Mouse (Mus musculus): Measurements from ENCODE around the gene Cela3b. TPM values are rescaled to one million over a fixed set of nuclear protein-coding genes. Genes with fewer than 3 reads are reported as not detected.
"Not testable (repeated sequence)": the region's sequence is repeated elsewhere in the genome, so short reads cannot be mapped to it uniquely, and the experiment has no call there.

The Cela3b gene
- polyA plus RNA-seq, 1 experiment from 2014 or later: 0.42 TPM

DNA sequence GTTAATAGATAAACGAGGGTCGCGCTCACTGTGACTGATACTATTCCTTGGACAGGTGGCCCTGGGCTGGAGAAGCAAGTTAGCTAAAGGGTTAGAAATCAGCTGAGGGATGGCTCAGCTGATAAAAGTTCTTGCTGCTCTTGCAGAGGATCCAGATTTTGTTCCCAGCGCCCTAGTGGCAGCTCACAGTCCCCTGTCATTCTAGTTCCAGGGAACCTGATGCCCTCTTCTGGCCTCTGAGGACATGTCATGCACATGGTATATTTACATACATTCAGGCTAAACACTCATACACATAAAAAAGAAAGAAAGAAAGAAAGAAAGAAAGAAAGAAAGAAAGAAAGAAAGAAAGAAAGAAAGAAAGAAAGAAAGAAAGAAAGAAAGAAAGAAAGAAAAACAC lies 11.0 kb upstream of the Cela3b start:
- H3K4me3 ChIP-seq (ENCODE audit: low read depth, low read length): no peak overlapping the region
- no peak overlapping the region for H3K9ac ChIP-seq (replicated peaks)
- no peak overlapping the region for H3K27ac ChIP-seq (ENCODE audit: low read depth)
- H3K4me2 ChIP-seq (ENCODE audit: low read depth, low read length): no peak overlapping the region
- no peaks in the 10 kb centered on the region for H3K27me3 ChIP-seq (ENCODE audit: insufficient read depth, low read length)
- DNase-seq (no peak), ATAC-seq (no peak)
- H3K9me3 ChIP-seq (ENCODE audit: low read length): no peaks in the 10 kb centered on the region
- peaks cover 14% of the 10 kb centered on the region for H3K4me1 ChIP-seq (ENCODE audit: insufficient read depth)
- H3K36me3 ChIP-seq (replicated peaks; ENCODE audit: insufficient read depth, low read length): no peaks in the 10 kb centered on the region
- TF ChIP-seq CTCF (IDR thresholded peaks at IDR 0.05; ENCODE audit: low read depth) (peak; percentile 42), EP300 (IDR thresholded peaks at IDR 0.05; ENCODE audit: low read depth) (no peak)
- 84% methylated on average over 4 of the region's 4 CpGs for WGBS (ENCODE audit: insufficient replicate concordance)

DNA sequence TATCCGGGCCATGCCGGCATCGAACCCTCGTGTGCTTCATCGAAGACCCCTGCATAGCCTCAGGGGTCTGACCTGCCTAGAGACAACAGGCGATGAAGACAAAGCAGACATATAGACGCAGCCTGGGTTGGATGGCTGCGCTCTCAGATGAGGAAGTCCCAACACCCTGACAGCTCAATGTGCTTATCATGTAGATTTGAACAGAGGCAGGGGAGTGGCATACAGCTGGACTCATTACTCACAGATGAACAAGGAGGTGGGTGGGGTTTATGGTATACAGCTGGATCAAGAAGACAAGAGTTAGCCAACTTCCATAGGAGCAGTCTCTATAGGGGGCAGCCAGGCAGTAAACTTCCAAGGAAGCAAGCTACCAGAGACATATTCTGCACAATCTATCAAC lies 8.5 kb upstream of the Cela3b start:
- Histone ChIP-seq H3K27ac (ENCODE audit: low read depth) (peak overlapping the region; percentile 24; the same call in 1 of the 2 replicates), H3K9me3 (ENCODE audit: low read length) (no peaks in the 10 kb centered on the region), H3K4me2 (ENCODE audit: low read depth, low read length) (peak overlapping the region; percentile 43), H3K4me3 (ENCODE audit: low read depth, low read length) (no peak overlapping the region), H3K36me3 (replicated peaks; ENCODE audit: insufficient read depth, low read length) (no peaks in the 10 kb centered on the region), H3K9ac (replicated peaks) (0 out of 2 replicates have a peak overlapping the region, but pooled peaks have one; percentile 12), H3K27me3 (ENCODE audit: insufficient read depth, low read length) (no peaks in the 10 kb centered on the region), H3K4me1 (ENCODE audit: insufficient read depth) (peaks cover 14% of the 10 kb centered on the region)
- peak; percentile 70; the same call in 1 of the 2 replicates for TF ChIP-seq EP300 (IDR thresholded peaks at IDR 0.05; ENCODE audit: low read depth)
- TF ChIP-seq CTCF (IDR thresholded peaks at IDR 0.05; ENCODE audit: low read depth): no peak
- WGBS (ENCODE audit: insufficient replicate concordance): 58% methylated on average over 8 of the region's 8 CpGs
- peak; percentile 37 for DNase-seq
- ATAC-seq: peak; percentile 98

DNA sequence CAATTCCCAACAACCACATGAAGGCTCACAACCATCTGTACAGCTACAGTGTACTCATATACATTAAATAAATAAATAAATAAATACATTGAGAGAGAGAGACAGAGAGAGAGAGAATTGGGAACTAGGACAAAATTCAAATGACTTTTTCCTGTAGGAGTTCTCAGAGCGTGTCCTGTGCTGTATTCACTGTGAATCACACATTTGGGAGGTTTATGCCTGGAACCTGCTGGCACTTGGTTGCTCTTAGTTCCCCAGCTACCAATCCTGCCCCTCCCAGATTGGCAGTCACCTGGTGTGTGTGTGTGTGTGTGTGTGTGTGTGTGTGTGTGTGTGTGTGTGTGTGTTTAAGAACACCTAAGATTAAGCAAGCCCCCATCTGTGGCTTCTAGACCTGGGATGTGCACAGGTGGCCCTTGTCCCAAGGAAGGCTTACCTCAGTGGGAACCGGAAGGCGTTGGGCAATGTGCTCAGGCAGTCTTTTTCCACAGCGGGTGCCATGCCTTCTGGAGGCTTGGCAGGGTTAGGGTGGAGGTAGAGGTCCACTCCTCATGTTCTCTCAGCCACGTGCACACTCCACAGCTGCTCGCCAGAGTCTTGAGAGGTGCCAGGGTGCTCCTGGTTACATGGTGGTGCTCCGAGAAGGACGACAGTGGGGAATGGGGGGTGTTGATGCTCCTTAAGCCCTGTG lies 6.8 kb upstream of the Cela3b start:
- WGBS (ENCODE audit: insufficient replicate concordance): 89% methylated on average over 8 of the region's 8 CpGs
- no peak overlapping the region for H3K27ac ChIP-seq (ENCODE audit: low read depth)
- ATAC-seq: no peak
- no peaks in the 10 kb centered on the region for H3K9me3 ChIP-seq (ENCODE audit: low read length)
- H3K4me1 ChIP-seq (ENCODE audit: insufficient read depth): peaks cover 20% of the 10 kb centered on the region
- no peak for TF ChIP-seq CTCF (IDR thresholded peaks at IDR 0.05; ENCODE audit: low read depth)
- no peak for TF ChIP-seq EP300 (IDR thresholded peaks at IDR 0.05; ENCODE audit: low read depth)
- no peak overlapping the region for H3K9ac ChIP-seq (replicated peaks)
- no peaks in the 10 kb centered on the region for H3K36me3 ChIP-seq (replicated peaks; ENCODE audit: insufficient read depth, low read length)
- no peak overlapping the region for H3K4me2 ChIP-seq (ENCODE audit: low read depth, low read length)
- DNase-seq: no peak
- H3K27me3 ChIP-seq (ENCODE audit: insufficient read depth, low read length): no peaks in the 10 kb centered on the region
- H3K4me3 ChIP-seq (ENCODE audit: low read depth, low read length): no peak overlapping the region

- WGBS (ENCODE audit: insufficient replicate concordance): 46% methylated on average over 10 of the region's 10 CpGs
- H3K27me3 ChIP-seq (ENCODE audit: insufficient read depth, low read length); H3K36me3 ChIP-seq (replicated peaks; ENCODE audit: insufficient read depth, low read length); DNase-seq; H3K4me1 ChIP-seq (ENCODE audit: insufficient read depth); H3K4me3 ChIP-seq (ENCODE audit: low read depth, low read length); H3K4me2 ChIP-seq (ENCODE audit: low read depth, low read length); H3K9ac ChIP-seq (replicated peaks); H3K9me3 ChIP-seq (ENCODE audit: low read length): not testable (repeated sequence)
- peak; percentile 85 for ATAC-seq
- peak overlapping the region; percentile 63 for H3K27ac ChIP-seq (ENCODE audit: low read depth)
These were observed 2.6 kb upstream of the Cela3b start for GRCm38 (mm10) chr4:137432700-137433550.

GRCm38 (mm10) chr4:137417712-137418564 lies 12.4 kb downstream of the Cela3b start:
- Histone ChIP-seq H3K9ac (replicated peaks) (no peak overlapping the region), H3K4me2 (ENCODE audit: low read depth, low read length) (no peak overlapping the region), H3K27ac (ENCODE audit: low read depth) (no peak overlapping the region), H3K27me3 (ENCODE audit: insufficient read depth, low read length) (no peaks in the 10 kb centered on the region), H3K36me3 (replicated peaks; ENCODE audit: insufficient read depth, low read length) (no peaks in the 10 kb centered on the region), H3K4me3 (ENCODE audit: low read depth, low read length) (no peak overlapping the region), H3K9me3 (ENCODE audit: low read length) (no peaks in the 10 kb centered on the region), H3K4me1 (ENCODE audit: insufficient read depth) (no peaks in the 10 kb centered on the region; the same call in 1 of the 2 replicates)
- 53% methylated on average over 11 of the region's 11 CpGs for whole genome bisulfite sequencing (ENCODE audit: insufficient replicate concordance)
- DNase-seq (no peak), ATAC-seq (no peak)
- TF ChIP-seq CTCF (IDR thresholded peaks at IDR 0.05; ENCODE audit: low read depth) (no peak), EP300 (IDR thresholded peaks at IDR 0.05; ENCODE audit: low read depth) (no peak)

DNA sequence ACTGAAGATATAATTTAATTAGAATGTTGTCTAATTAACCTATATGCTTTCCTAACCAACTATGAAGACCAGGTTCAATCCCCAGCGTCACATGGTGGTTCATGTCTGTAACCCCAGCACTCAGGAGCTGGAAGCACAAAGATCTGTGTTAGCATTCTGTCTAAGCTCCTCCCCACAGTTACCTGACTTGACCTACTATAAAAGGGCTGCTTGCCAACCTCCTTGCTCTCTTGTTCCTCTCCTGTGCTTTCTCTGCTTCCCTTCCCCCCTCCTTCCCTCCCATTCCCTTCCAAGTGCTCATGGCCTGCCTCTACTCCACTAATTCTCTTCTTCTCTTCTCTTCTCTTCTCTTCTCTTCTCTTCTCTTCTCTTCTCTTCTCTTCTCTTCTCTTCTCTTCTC lies 15.4 kb downstream of the Cela3b start:
- Histone ChIP-seq H3K9me3 (ENCODE audit: low read length) (no peaks in the 10 kb centered on the region), H3K9ac (replicated peaks) (no peak overlapping the region), H3K27me3 (ENCODE audit: insufficient read depth, low read length) (no peaks in the 10 kb centered on the region), H3K4me2 (ENCODE audit: low read depth, low read length) (no peak overlapping the region), H3K4me1 (ENCODE audit: insufficient read depth) (no peaks in the 10 kb centered on the region), H3K4me3 (ENCODE audit: low read depth, low read length) (no peak overlapping the region), H3K36me3 (replicated peaks; ENCODE audit: insufficient read depth, low read length) (no peaks in the 10 kb centered on the region), H3K27ac (ENCODE audit: low read depth) (no peak overlapping the region)
- no peak for TF ChIP-seq CTCF (IDR thresholded peaks at IDR 0.05; ENCODE audit: low read depth)
- TF ChIP-seq EP300 (IDR thresholded peaks at IDR 0.05; ENCODE audit: low read depth): no peak
- no peak for DNase-seq
- no peak for ATAC-seq
- WGBS (ENCODE audit: insufficient replicate concordance): 59% methylated on average over 1 of the region's 1 CpGs

GRCm38 (mm10) chr4:137412185-137412709 lies 18.1 kb downstream of the Cela3b start:
- H3K4me1 ChIP-seq (ENCODE audit: insufficient read depth); H3K27ac ChIP-seq (ENCODE audit: low read depth); H3K27me3 ChIP-seq (ENCODE audit: insufficient read depth, low read length); H3K36me3 ChIP-seq (replicated peaks; ENCODE audit: insufficient read depth, low read length); H3K9me3 ChIP-seq (ENCODE audit: low read length); H3K9ac ChIP-seq (replicated peaks); DNase-seq; H3K4me2 ChIP-seq (ENCODE audit: low read depth, low read length); H3K4me3 ChIP-seq (ENCODE audit: low read depth, low read length): not testable (repeated sequence)
- WGBS (ENCODE audit: insufficient replicate concordance): 57% methylated on average over 7 of the region's 7 CpGs
- peak; percentile 76 for ATAC-seq
